22 mouse cellular contexts compared by ENCODE assay signal in genomic region chr12:52687355-52687754, GRCm38 (mm10). TPM values are rescaled to one million over a fixed set of nuclear protein-coding genes. Genes with fewer than 3 reads are reported as not detected.
DNase-seq lines count a peak whose midpoint lies in the region; ATAC-seq and TF ChIP-seq lines count a peak whose summit lies in the region.
"Had no signal": no experiment of that assay in that cellular context is flagged by ENCODE, and none has a peak within 500 bp of the region (broad histone marks: within the 10 kb centered on the region; RNA-seq: fewer than 3 reads in every experiment).

No protein-coding gene starts in this region.

- no peaks in the 10 kb centered on the region for H3K27me3 ChIP-seq in heart, embryonic 16.5 days (ENCODE audit: control insufficient read depth, insufficient read depth, low read length)
- no peaks in the 10 kb centered on the region for H3K27me3 ChIP-seq in heart, embryonic 10.5 days (ENCODE audit: insufficient read depth, poor library complexity, severe bottlenecking)
- H3K27me3 ChIP-seq in lung, postnatal 0 days (replicated peaks; ENCODE audit: insufficient read depth, low read length), result no peaks in the 10 kb centered on the region
- H3K27me3 ChIP-seq: embryonic facial prominence, embryonic 15.5 days; neural tube, embryonic 13.5 days had no signal

- no peak overlapping the region for H3K4me3 ChIP-seq in heart, embryonic 16.5 days (ENCODE audit: low read length)
- no peak overlapping the region for H3K4me3 ChIP-seq in heart, embryonic 10.5 days
- H3K4me3 ChIP-seq in lung, postnatal 0 days (ENCODE audit: low read depth, low read length), result no peak overlapping the region
- H3K4me3 ChIP-seq: embryonic facial prominence, embryonic 15.5 days; heart, adult 2 months; neural tube, embryonic 13.5 days had no signal

- 38% methylated on average over 9 of the region's 9 CpGs for WGBS in heart, embryonic 16.5 days
- 54% methylated on average over 9 of the region's 9 CpGs for whole genome bisulfite sequencing in heart, embryonic 10.5 days
- 23% methylated on average over 9 of the region's 9 CpGs for WGBS in lung, postnatal 0 days

- H3K9me3 ChIP-seq in heart, embryonic 16.5 days (replicated peaks; ENCODE audit: control insufficient read depth, low read length), result no peaks in the 10 kb centered on the region
- no peaks in the 10 kb centered on the region for H3K9me3 ChIP-seq in heart, embryonic 10.5 days
- no peaks in the 10 kb centered on the region for H3K9me3 ChIP-seq in lung, postnatal 0 days (ENCODE audit: low read length)
- H3K9me3 ChIP-seq: embryonic facial prominence, embryonic 15.5 days; neural tube, embryonic 13.5 days had no signal

- no peak for TF ChIP-seq EP300 in lung, postnatal 0 days (IDR thresholded peaks at IDR 0.05)

- no peak; the same call in 1 of the 2 replicates for ATAC-seq in heart, embryonic 16.5 days (replicated peaks; ENCODE audit: extremely low read depth, insufficient read depth, low FRiP score)
- ATAC-seq in lung, postnatal 0 days, result peak; percentile 35
- ATAC-seq in megakaryocyte progenitor cell, adult 5-6 weeks (replicated peaks; ENCODE audit: poor library complexity), result 0 out of 2 replicates have a peak, but pooled peaks have one; percentile 22
- ATAC-seq: inflammation-experienced regulatory T-cells, adult 6 months had no signal

- no peak for DNase-seq in heart, embryonic 10.5 days (ENCODE audit: low spot score)
- peak; percentile 58 for DNase-seq in lung, postnatal 0 days (ENCODE audit: low spot score)
- no peak for DNase-seq in lung, adult 18-20 months
- DNase-seq in brain, embryonic 14.5 days (ENCODE audit: low read depth), result peak; percentile 21
- no peak for DNase-seq in gastrocnemius, adult 8-10 months (ENCODE audit: low spot score in 2 of 2)
- DNase-seq in gastrocnemius, postnatal 10 days, result no peak
- DNase-seq: cerebellum, adult 11-12 months; cerebellum, postnatal 36 days; heart, adult 2 months; heart, postnatal 36 days; kidney, postnatal 10 days; layer of hippocampus, adult 9-11 months; lung, postnatal 4 days; right cerebral cortex, postnatal 4 days; thymus, adult 18-20 months had no signal

- TF ChIP-seq POLR2A in brain, embryonic 14.5 days (IDR thresholded peaks at IDR 0.05; ENCODE audit: borderline replicate concordance, extremely low read depth, insufficient read depth, insufficient read length, poor library complexity, severe bottlenecking), result no peak

- no peaks in the 10 kb centered on the region for H3K36me3 ChIP-seq in heart, embryonic 16.5 days (ENCODE audit: control insufficient read depth, insufficient read depth)
- no peaks in the 10 kb centered on the region for H3K36me3 ChIP-seq in heart, embryonic 10.5 days
- H3K36me3 ChIP-seq in lung, postnatal 0 days (ENCODE audit: insufficient read depth, low read length), result no peaks in the 10 kb centered on the region
- H3K36me3 ChIP-seq: embryonic facial prominence, embryonic 15.5 days; G1E; neural tube, embryonic 13.5 days had no signal

- peaks cover under 1% of the 10 kb centered on the region; the same call in 1 of the 2 replicates for H3K4me1 ChIP-seq in heart, embryonic 16.5 days (ENCODE audit: control insufficient read depth, insufficient read depth, low read length)
- H3K4me1 ChIP-seq in heart, embryonic 10.5 days, result peaks cover 7% of the 10 kb centered on the region
- no peaks in the 10 kb centered on the region; the same call in 1 of the 2 replicates for H3K4me1 ChIP-seq in lung, postnatal 0 days (ENCODE audit: insufficient read depth, low read depth, low read length)

- 0 out of 2 replicates have a peak overlapping the region, but pooled peaks have one; percentile 2 for H3K4me2 ChIP-seq in heart, embryonic 16.5 days (ENCODE audit: low read depth, low read length)
- peak overlapping the region; percentile 22; the same call in 1 of the 2 replicates for H3K4me2 ChIP-seq in lung, postnatal 0 days (replicated peaks; ENCODE audit: low read depth, low read length)
- H3K4me2 ChIP-seq: embryonic facial prominence, embryonic 15.5 days; liver, embryonic 11.5 days; neural tube, embryonic 13.5 days had no signal

- no peak overlapping the region for H3K27ac ChIP-seq in heart, embryonic 16.5 days (ENCODE audit: low read length)
- H3K27ac ChIP-seq in heart, embryonic 10.5 days, result no peak overlapping the region
- no peak overlapping the region for H3K27ac ChIP-seq in lung, postnatal 0 days (ENCODE audit: low read length)
- H3K27ac ChIP-seq: embryonic facial prominence, embryonic 15.5 days; heart, adult 2 months; neural tube, embryonic 13.5 days had no signal

- TF ChIP-seq CTCF in lung, postnatal 0 days (IDR thresholded peaks at IDR 0.05), result no peak
- no peak for TF ChIP-seq CTCF in brain, embryonic 14.5 days (IDR thresholded peaks at IDR 0.05; ENCODE audit: borderline replicate concordance, extremely low read depth, insufficient read depth, insufficient read length)

- H3K9ac ChIP-seq in heart, embryonic 16.5 days (ENCODE audit: low read length), result no peak overlapping the region
- no peak overlapping the region for H3K9ac ChIP-seq in lung, postnatal 0 days (replicated peaks; ENCODE audit: low read depth)
- H3K9ac ChIP-seq: embryonic facial prominence, embryonic 15.5 days; neural tube, embryonic 13.5 days had no signal

RNA-seq across cellular contexts. Expression of gene Akap6, which starts 11.8 kb away (rescaled TPM):
- polyA plus RNA-seq in heart, embryonic 16.5 days (2015; fragmentation: Nextera tagmentation; extraction: Ambion mirVana), result 10.8 and 11.8 TPM in 2 replicates
- polyA plus RNA-seq in heart, embryonic 10.5 days (2016; fragmentation: Nextera tagmentation; extraction: Ambion mirVana), result 2.3 and 6.0 TPM in 2 replicates
- 0.12 and 0.31 TPM in 2 replicates for polyA plus RNA-seq in lung, postnatal 0 days (2015; fragmentation: Nextera tagmentation; extraction: Ambion mirVana)
- 14.5 and 26.0 TPM in 2 replicates for polyA plus RNA-seq in brain, embryonic 14.5 days (2012; rRNA removed)
- total RNA-seq in megakaryocyte progenitor cell, adult 5-6 weeks (2015), result not detected in 2 replicates
- 0.08 TPM in 1 of 2 replicates, not detected in the other for total RNA-seq in megakaryocyte progenitor cell, adult 5-6 weeks (2017)
- total RNA-seq in gastrocnemius, adult 8-10 months (2022), result 10 to 100 TPM; 25.4 to 43.1 (median 33.9) TPM
- total RNA-seq in gastrocnemius, postnatal 10 days (2021), result 10 to 100 TPM; 50.8 to 56.3 TPM
- polyA plus RNA-seq: G1E had no signal

Comparison
In these comparisons a context has a peak if more than half of its experiments do, and no peak if none do; other contexts are left out.
1. DNase-seq: peak in lung, postnatal 0 days (single experiment) and brain, embryonic 14.5 days (single experiment); none in heart, embryonic 10.5 days (single experiment), lung, adult 18-20 months (0 of 2), gastrocnemius, adult 8-10 months (0 of 2) and gastrocnemius, postnatal 10 days (single experiment).